Mouse (Mus musculus) limb, embryonic 14.5 days (tissue): ENCODE measurements around the gene Clcn3. TPM values are rescaled to one million over a fixed set of nuclear protein-coding genes. Genes with fewer than 3 reads are reported as not detected.
"Not testable (repeated sequence)": the region's sequence is repeated elsewhere in the genome, so short reads cannot be mapped to it uniquely, and the experiment has no call there.

Experiments used
- ATAC-seq: fragments of 200-750 bp; cut with Nextera tagmentation; 2 replicates; pipeline ENCODE4 v1.8.0; 2017; ENCODE audit warnings: low read depth, moderate number of reproducible peaks, moderate TSS enrichment; ENCODE audit not compliant: low FRiP score
- DNase-seq: peaks from one replicate; pipeline ENCODE4 v3.0.0-alpha.2; 2015; ENCODE audit warnings: low spot score
- H3K27ac ChIP-seq: fragments of 300-500 bp; sonication (generic); replicated peaks from 2 replicates; pipeline ENCODE4 v1.5.1; 2014; ENCODE audit warnings: low read depth, mild to moderate bottlenecking, low read length, moderate library complexity, mixed read lengths
- H3K27me3 ChIP-seq: fragments of 300-500 bp; sonication (generic); 2 replicates; pipeline ENCODE4 v1.6.1; 2014; ENCODE audit warnings: low read length, mixed read lengths; ENCODE audit not compliant: control insufficient read depth, insufficient read depth
- H3K36me3 ChIP-seq: fragments of 300-500 bp; sonication (generic); 2 replicates; pipeline ENCODE4 v1.6.1; 2014; ENCODE audit warnings: mild to moderate bottlenecking, low read length, moderate library complexity, mixed read lengths; ENCODE audit not compliant: control insufficient read depth, insufficient read depth
- H3K4me1 ChIP-seq: fragments of 300-500 bp; sonication (generic); 2 replicates; pipeline ENCODE4 v1.6.1; 2014; ENCODE audit warnings: antibody characterized with exemption, low read length, mixed read lengths; ENCODE audit not compliant: control insufficient read depth, insufficient read depth
- H3K4me2 ChIP-seq: fragments of 300-500 bp; sonication (generic); replicated peaks from 2 replicates; pipeline ENCODE4 v1.6.1; 2014; ENCODE audit warnings: low read depth, mild to moderate bottlenecking, low read length, moderate library complexity; ENCODE audit not compliant: severe bottlenecking
- H3K4me3 ChIP-seq: fragments of 300-500 bp; sonication (generic); replicated peaks from 2 replicates; pipeline ENCODE4 v1.5.1; 2014; ENCODE audit warnings: low read length
- H3K9ac ChIP-seq: fragments of 300-500 bp; sonication (generic); 2 replicates; pipeline ENCODE4 v1.6.1; 2014; ENCODE audit warnings: mild to moderate bottlenecking, low read depth, low read length, moderate library complexity; ENCODE audit not compliant: severe bottlenecking
- H3K9me3 ChIP-seq: fragments of 300-500 bp; sonication (generic); 2 replicates; pipeline ENCODE4 v1.6.1; 2016; ENCODE audit warnings: low read length; ENCODE audit not compliant: control insufficient read depth
- POLR2A ChIP-seq: fragments of 200-500 bp; IDR thresholded peaks from 2 replicates; pipeline ENCODE4 v1.8.0; 2012; ENCODE audit warnings: inconsistent platforms, mild to moderate bottlenecking, moderate library complexity, borderline replicate concordance; ENCODE audit not compliant: insufficient read depth, insufficient read length; ENCODE audit errors: extremely low read depth
- WGBS: fragments of 180-500 bp; shearing (Covaris S2); extraction: QIAGEN DNeasy Blood & Tissue Kit; methylation state at CpG from one replicate; pipeline ENCODE4 v1.1.7; 2014; 5-methylcytosine and 5-hydroxymethylcytosine counted together
- polyA plus RNA-seq, 2 experiments: library from polyadenylated mRNA; depleted of rRNA in 1 of 2; stranded (reverse) in 1 of 2; unstranded in 1 of 2; fragments of >200 nt; fragmentation: Nextera tagmentation in 1 of 2; extraction: Ambion mirVana in 1 of 2; gene quantifications; 2 replicates each; pipeline versions ENCODE4 v1.2.1 to v1.2.3; 2012 to 2014

Gene Clcn3
- polyA plus RNA-seq (2012; rRNA removed) (10.8 and 10.9 TPM in 2 replicates), polyA plus RNA-seq (2014; fragmentation: Nextera tagmentation; extraction: Ambion mirVana) (15.2 and 15.3 TPM in 2 replicates)

GRCm38 (mm10) chr8:60982701-60983687 is at the start of gene Clcn3:
Gene Clcn3, minus strand, starts transcription at chr8:60983300.
- Histone ChIP-seq H3K9ac (peak within 1 kb of the TSS; percentile 61), H3K4me1 (peaks cover 13% of the 10 kb centered on the region), H3K4me3 (peak within 1 kb of the TSS; percentile 78), H3K27ac (peak within 1 kb of the TSS; percentile 55; the same call in 1 of the 2 replicates), H3K36me3 (no peaks in the 10 kb centered on the region), H3K9me3 (no peaks in the 10 kb centered on the region), H3K27me3 (no peaks in the 10 kb centered on the region), H3K4me2 (peak within 1 kb of the TSS; percentile 97)
- peak; percentile 49; the same call in 1 of the 2 replicates for TF ChIP-seq POLR2A
- ATAC-seq (peak; percentile 99), DNase-seq (peak; percentile 97)
- under 1% methylated on average over 88 of the region's 101 CpGs for WGBS

DNA sequence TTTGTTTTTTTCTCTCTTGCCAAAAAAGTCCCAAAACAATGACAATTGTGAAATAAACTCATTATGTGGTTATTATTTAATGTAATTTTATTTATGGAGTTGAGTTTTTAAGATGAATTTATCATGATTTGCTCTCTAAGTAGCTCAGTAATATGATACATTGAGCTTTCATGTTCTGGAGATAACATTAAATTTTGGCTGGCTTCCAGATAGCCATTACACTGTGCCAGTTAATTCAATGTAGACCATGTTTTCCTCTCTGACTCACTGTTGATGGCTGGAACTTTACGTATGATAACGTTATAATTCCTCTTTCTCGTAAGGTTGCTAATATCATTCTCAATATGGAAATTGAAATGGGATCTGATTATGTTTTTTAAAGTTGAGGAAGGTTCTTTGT is 13.4 kb upstream of the Clcn3 start:
- ATAC-seq (no peak), DNase-seq (no peak)
- WGBS: 92% methylated on average over 3 of the region's 3 CpGs
- Histone ChIP-seq H3K9me3 (peaks cover 5% of the 10 kb centered on the region; the same call in 1 of the 2 replicates), H3K4me2 (no peak overlapping the region), H3K9ac (no peak overlapping the region), H3K27ac (no peak overlapping the region), H3K4me3 (no peak overlapping the region), H3K4me1 (peaks cover 6% of the 10 kb centered on the region; the same call in 1 of the 2 replicates), H3K27me3 (no peaks in the 10 kb centered on the region), H3K36me3 (no peaks in the 10 kb centered on the region)
- no peak for TF ChIP-seq POLR2A

DNA sequence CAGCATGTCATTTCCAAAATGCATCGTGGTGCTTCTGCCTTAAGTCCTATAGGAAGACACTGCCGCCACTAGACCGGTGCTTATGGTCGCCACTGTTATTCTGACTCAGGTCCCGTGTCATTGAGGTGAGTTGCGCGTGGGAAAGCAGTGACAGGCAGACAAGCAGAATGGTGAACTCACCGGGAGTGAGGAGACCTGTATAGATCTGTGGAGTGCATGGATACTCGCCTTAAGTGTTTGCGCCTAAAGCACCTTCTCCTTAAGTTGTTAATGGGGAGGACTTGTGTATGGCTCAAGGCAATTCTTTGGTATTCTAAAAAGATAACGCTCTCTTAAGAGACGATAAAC is 10.5 kb upstream of the Clcn3 start:
- Histone ChIP-seq H3K27me3 (no peaks in the 10 kb centered on the region), H3K4me3 (peak overlapping the region; percentile 84), H3K4me1 (peaks cover 6% of the 10 kb centered on the region; the same call in 1 of the 2 replicates), H3K36me3 (no peaks in the 10 kb centered on the region), H3K27ac (peak overlapping the region; percentile 88), H3K9me3 (peaks cover 5% of the 10 kb centered on the region; the same call in 1 of the 2 replicates), H3K4me2 (peak overlapping the region; percentile 77), H3K9ac (peak overlapping the region; percentile 79)
- no peak for ATAC-seq
- DNase-seq: no peak
- TF ChIP-seq POLR2A: no peak
- 6% methylated on average over 12 of the region's 12 CpGs for WGBS

GRCm38 (mm10) chr8:60992910-60993638 is 10.0 kb upstream of the Clcn3 start, which contains the start of gene Nek1:
Gene Nek1, plus strand, starts transcription at chr8:60993195.
- H3K27me3 ChIP-seq: no peaks in the 10 kb centered on the region
- WGBS: under 1% methylated on average over 57 of the region's 57 CpGs
- peak; percentile 79; the same call in 1 of the 2 replicates for TF ChIP-seq POLR2A
- ATAC-seq (peak; percentile 95), DNase-seq (peak; percentile 96)
- H3K4me2 ChIP-seq: peak within 1 kb of the TSS; percentile 77
- no peaks in the 10 kb centered on the region for H3K36me3 ChIP-seq
- H3K9ac ChIP-seq: peak within 1 kb of the TSS; percentile 79
- H3K9me3 ChIP-seq: no peaks in the 10 kb centered on the region
- peak within 1 kb of the TSS; percentile 84 for H3K4me3 ChIP-seq
- H3K27ac ChIP-seq: peak within 1 kb of the TSS; percentile 88
- H3K4me1 ChIP-seq: peaks cover 6% of the 10 kb centered on the region; the same call in 1 of the 2 replicates

- no peak for TF ChIP-seq POLR2A
- Histone ChIP-seq H3K27ac (peak overlapping the region; percentile 88), H3K4me3 (peak overlapping the region; percentile 84), H3K4me1 (peaks cover 6% of the 10 kb centered on the region; the same call in 1 of the 2 replicates), H3K9ac (peak overlapping the region; percentile 79), H3K9me3 (no peaks in the 10 kb centered on the region), H3K36me3 (no peaks in the 10 kb centered on the region), H3K27me3 (no peaks in the 10 kb centered on the region), H3K4me2 (peak overlapping the region; percentile 51)
- ATAC-seq: peak; percentile 90
- DNase-seq: peak; percentile 78
- 1% methylated on average over 14 of the region's 16 CpGs for WGBS
Measured at GRCm38 (mm10) chr8:60992561-60992909, 9.4 kb upstream of the Clcn3 start.

DNA sequence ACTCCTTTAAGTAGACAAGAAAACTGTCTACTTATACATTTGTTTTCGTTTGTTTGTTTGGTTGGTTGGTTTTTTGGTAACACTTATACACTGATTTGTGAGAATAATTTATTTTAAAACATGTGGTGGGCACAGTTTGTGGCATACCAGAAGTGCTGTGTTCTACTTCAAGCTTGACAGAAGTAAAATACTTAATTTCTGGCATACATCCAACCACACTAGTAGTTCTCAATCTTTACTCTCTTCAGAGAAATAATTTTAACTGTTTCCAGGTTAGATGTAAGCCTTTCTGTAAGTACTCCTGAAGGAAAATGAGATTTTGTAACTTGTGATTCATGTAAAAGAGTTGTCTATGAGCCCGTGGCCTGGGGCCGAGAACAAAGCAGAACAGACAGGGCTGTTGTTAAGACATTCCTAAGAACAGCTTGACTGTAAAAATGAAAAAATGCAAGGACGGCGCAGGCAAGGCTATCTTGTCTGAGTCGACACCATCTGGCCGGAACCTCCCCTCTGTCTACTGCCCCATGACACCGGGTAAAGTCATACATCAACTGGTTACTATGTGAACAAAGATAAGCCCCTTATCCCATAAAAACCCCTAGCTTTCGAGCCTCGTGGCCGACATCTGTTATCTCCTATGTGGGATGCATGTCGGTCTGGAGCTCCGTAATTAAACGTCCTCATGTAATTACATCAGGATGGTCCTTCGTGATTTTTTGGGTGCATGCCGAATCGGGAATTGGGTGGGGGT is 1.3 kb upstream of the Clcn3 start:
- H3K4me1 ChIP-seq, H3K27ac ChIP-seq, H3K9ac ChIP-seq, H3K36me3 ChIP-seq, H3K27me3 ChIP-seq, H3K9me3 ChIP-seq, H3K4me2 ChIP-seq, ATAC-seq, DNase-seq: not testable (repeated sequence)
- H3K4me3 ChIP-seq: peak overlapping the region; percentile 78; the same call in 1 of the 2 replicates
- 91% methylated on average over 17 of the region's 17 CpGs for WGBS
